Mouse (Mus musculus) neutrophil, adult 5-6 weeks (primary cell): ENCODE data around the gene Apoa1. TPM values are rescaled to one million over a fixed set of nuclear protein-coding genes. Genes with fewer than 3 reads are reported as not detected.
A peak's percentile ranks its signal among the peaks of the same experiment; 100 is the strongest.

Source experiments
- ATAC-seq: fragments of 151-379, 151-347 bp; 2 replicates; pipeline ENCODE4 v1.8.0; 2017; ENCODE audit warnings: mild to moderate bottlenecking, moderate TSS enrichment; ENCODE audit not compliant: insufficient number of reproducible peaks, poor library complexity, low FRiP score, severe bottlenecking; ENCODE audit errors: extremely low read depth
- total RNA-seq: library from RNA; stranded (forward); fragments of 200-1000 nt; gene quantifications from 2 replicates; pipeline ENCODE4 v1.2.3, GENCODE M21; 2017

Apoa1 gene
- total RNA-seq, 1 experiment from 2014 or later: 0.70 TPM

DNA sequence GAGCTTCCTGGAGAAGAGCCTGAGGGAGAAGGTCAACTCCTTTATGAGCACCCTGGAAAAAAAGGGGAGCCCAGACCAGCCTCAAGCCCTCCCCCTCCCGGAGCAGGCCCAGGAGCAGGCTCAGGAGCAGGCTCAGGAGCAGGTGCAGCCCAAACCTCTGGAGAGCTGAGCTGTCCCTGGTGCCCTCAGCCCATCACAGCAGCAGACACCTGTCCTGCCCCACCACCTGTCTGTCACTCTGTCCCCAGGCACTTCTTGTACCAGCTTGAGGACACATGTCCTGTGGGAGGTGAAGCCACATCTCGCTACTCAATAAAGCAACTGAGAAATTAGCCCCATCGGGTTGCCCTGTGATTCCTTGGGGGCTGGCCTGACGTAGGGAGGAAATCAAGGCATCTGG, 14.7 kb downstream of the Apoa1 start:
- ATAC-seq: no peak

DNA sequence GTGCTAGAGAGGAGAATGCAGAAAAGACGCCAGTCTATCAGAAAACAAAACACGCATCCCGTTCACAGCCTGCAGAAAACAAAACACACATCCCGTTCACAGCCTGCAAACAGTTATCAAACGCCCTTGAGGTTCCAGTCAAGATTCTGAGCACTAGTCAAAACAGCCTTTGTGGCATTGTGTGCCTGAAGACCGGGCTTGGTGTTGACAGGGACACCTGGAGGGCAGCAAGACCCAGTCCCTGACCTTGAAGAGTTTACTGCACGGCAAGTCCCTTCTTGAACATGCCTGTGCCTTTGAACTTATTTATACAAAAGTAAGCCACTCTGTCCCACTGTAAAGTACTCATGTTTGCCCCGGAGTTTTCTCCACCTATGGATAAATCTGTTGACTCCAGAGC, 15.2 kb downstream of the Apoa1 start:
- no peak for ATAC-seq

DNA sequence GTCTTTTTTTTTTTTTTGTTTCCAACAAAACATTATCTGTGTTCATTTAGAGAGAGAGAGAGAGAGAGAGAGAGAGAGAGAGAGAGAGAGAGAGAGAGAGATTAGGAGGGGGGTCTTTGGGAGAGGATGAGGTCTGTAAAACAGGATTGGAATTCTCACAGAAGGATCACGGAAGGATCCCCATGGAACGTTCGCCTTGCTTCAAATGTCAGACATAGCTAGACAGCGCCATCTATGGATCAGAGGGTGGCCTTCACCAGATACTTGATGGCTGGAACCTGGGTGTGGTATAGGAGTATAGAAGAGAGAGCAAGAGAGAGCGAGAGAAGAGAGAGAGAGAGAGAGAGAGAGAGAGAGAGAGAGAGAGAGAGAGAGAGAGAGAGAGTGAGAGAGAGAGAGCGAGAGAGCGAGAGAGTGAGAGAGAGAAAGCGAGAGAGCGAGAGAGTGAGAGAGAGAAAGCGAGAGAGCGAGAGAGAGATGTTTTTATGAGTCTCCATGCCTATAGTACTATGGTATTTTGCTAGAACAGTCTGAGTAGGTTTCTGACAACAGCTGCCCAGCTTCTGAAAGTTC, 18.5 kb downstream of the Apoa1 start:
- peak; percentile 44; the same call in 1 of the 2 replicates for ATAC-seq

DNA sequence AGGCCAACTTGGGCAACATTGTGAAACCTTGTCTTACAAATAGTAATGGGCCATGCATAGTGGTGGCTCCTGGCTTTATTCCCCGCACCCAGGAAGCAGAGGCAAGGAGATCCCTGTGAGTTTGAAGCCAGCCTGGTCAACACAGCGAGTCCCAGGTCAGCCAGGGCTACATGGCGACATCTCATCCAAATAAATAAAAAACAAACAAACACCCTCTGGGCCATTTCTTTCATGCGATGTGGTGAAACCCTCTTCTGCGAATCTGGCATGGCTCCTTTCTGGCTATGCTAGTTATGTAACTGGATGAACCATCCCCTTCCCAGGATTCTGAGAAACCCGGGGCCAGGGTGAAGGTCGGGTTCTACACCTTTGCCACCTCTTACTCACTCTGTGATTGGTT, 27.8 kb downstream of the Apoa1 start:
- ATAC-seq: no peak

DNA sequence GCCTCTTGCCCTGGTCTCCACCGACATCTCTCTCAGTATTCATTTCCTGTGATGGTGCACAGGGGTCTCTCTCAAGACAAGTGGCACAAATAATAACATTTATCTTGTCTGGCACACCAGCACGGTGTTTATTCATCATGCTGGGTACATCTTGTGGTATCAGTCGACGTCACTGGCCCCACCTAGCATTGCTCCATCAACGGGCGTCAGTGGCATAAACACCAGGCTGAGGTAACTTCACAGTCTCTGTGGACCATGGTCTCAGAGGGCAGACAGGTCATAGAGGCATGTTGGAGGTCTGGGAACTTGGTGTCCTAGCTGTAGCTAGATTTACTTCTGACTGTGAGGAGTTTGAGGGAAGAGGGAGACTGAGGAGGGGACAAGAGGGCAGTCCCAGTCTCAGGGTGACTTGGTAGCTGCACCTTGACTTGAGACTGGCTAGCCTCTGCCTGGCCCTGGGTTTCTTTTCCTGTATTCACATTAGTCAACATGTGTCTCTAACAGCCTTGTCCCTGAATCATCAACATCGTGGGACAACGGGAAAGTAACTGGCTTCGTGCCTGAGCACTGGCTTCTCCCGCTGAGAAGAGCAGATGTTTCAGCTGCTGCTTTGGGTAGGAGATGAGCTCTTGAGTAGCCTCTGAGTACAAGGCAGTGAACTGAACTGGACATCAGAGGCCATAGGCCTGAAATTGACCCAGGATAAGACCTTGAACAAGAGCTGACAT, 28.4 kb downstream of the Apoa1 start:
- peak; percentile 52; the same call in 1 of the 2 replicates for ATAC-seq

- ATAC-seq: no peak
These were observed 29.2 kb downstream of the Apoa1 start for GRCm38 (mm10) chr9:46257546-46257945.

GRCm38 (mm10) chr9:46259111-46259510, 30.7 kb downstream of the Apoa1 start:
- ATAC-seq: no peak

GRCm38 (mm10) chr9:46261131-46261530, 32.8 kb downstream of the Apoa1 start:
- no peak for ATAC-seq

DNA sequence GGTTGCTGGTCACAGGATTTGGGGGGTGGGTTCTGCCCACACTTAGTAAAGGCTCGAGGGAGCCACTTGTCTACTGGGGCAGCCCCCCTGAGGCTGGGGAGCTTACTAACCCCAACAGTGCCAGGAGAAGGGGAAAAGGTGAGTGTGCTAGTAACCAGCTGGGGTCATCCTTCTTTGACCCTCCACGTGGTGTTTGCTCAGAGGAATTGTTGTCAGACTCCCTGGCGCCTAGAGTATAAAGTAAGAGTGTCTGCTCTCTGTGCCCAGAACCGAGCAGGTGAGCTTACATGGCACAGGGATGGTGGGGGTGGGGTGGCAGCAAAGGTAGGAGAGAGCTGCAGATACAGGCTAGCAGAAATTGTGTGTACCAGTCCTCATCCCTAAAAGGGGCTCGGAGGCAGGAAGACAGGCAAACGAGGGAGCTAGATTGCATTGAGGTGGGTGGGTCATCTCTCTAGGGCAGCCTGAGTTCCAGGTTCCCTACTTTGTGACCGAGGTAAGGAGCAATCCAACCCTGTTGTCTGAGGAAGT, 40.0 kb downstream of the Apoa1 start, which contains the start of gene Apoa5:
Gene Apoa5 (plus strand): TSS at position 291 of the 531 bp plus-strand sequence.
- no peak for ATAC-seq

- ATAC-seq: no peak
These were observed 40.7 kb downstream of the Apoa1 start for GRCm38 (mm10) chr9:46269125-46269524.

DNA sequence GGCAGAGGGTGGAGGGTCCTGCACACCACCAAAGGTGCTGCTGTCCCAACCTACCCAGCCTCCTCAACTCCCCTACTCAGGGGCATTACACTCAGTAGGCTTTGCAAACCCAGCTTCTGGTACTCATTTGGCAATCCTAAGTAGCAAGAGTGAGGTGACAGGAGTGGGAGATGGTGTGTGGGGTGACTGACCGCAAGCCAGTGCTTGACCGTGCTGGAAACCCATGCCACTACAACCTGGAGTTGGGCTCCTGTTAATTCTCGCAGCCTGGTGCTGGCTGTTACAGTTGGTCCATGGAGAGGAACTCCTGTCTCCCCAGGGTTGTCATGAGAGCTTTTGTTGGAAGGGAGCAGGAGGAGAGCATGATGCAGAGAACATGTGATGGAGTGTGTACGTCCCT, 42.4 kb downstream of the Apoa1 start:
- ATAC-seq: no peak

DNA sequence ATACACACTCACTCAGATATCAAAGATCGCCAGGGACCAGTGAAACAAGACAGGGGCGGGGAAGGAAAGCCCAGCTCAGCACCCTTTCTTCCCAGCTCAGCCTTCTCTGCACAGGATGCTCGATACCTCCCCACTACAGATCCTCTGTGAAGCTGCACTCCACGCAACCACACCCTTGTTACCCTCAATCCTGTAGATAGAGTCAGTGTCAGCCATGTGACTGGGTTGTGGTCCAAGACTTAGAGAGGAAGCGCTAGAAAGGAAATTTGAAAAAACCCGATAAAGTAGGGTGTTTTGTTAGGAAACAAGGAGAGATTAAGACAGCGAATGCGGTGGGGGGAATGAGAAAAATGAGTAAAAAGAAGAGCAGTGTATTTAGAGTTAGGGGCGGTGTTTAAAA, 43.7 kb downstream of the Apoa1 start:
- no peak for ATAC-seq

GRCm38 (mm10) chr9:46272677-46273454, 44.5 kb downstream of the Apoa1 start, which contains the start of gene Zpr1:
Gene Zpr1, plus strand, starts transcription at chr9:46273064.
- peak; percentile 91 for ATAC-seq

DNA sequence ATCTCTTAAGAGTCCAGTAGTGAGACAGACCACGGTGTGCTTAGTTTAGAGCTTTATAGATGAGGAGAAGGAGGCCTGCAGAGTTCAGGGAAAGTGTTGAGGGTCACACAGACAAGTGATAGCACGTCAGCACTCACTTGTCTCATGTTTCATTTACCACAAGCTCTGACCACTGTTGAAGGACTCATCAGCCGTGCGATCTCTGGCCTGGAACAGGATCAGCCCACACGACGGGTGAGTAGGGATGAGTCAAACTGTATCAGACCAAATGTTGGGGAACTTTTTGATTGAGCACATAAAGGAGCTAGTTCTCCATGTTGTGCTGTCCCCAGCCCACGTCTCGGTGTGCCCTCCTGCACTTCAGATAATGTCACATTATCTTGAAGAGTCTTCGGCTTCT, 46.1 kb downstream of the Apoa1 start:
- no peak for ATAC-seq

Other genes starting within 250 kb of the Apoa1 start
- gene Pafah1b2, start 215.9 kb upstream of the Apoa1 start, total RNA-seq: 66.4 and 75.7 TPM in 2 replicates
- gene Sik3, start 215.8 kb upstream of the Apoa1 start, total RNA-seq: 34.0 and 34.7 TPM in 2 replicates
- not detected in 2 replicates for gene Apoc3, start 7.1 kb downstream of the Apoa1 start, total RNA-seq
- gene Apoa4, start 12.1 kb downstream of the Apoa1 start, total RNA-seq: not detected in 2 replicates
- not detected in 2 replicates for gene Apoa5, start 40.1 kb downstream of the Apoa1 start, total RNA-seq
- gene Zpr1, start 44.5 kb downstream of the Apoa1 start, total RNA-seq: 37.8 and 49.3 TPM in 2 replicates
- gene Bud13, start 54.4 kb downstream of the Apoa1 start, total RNA-seq: 20.0 and 28.2 TPM in 2 replicates
- not detected in 2 replicates for gene 4931429L15Rik, start 91.4 kb downstream of the Apoa1 start, total RNA-seq